Mouse (Mus musculus) ovary, postnatal 14 days (tissue): ENCODE measurements around the gene Tex9.
A peak's percentile ranks its signal among the peaks of the same experiment; 100 is the strongest.

Experiments
- DNase-seq: peaks from one replicate; pipeline ENCODE4 v3.0.0; 2022; ENCODE audit warnings: low spot score

The Tex9 gene

GRCm38 (mm10) chr9:72492194-72492565 is at the start of gene Tex9:
TSS of gene Tex9 (minus strand) at chr9:72492212.
- peak; percentile 1 for DNase-seq

DNA sequence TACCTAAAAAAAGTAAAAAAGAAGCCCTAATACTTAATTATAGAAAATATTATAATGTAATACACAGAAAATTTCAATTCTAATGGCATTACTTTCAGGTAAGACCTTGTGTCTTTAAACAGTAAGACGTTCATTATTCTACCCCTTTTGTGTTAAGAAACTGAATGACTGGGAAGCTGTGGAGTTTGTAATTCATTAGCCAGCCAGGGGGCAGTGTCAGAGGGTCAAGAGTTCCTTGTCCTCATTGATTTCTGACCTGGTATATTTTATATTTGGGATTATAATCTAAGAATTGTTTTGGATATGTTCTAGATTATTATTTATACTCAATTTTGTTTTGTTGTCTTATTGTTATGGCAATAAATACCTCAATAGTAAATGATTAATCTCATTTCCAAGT is 45.1 kb upstream of the Tex9 start:
- DNase-seq: no peak

DNA sequence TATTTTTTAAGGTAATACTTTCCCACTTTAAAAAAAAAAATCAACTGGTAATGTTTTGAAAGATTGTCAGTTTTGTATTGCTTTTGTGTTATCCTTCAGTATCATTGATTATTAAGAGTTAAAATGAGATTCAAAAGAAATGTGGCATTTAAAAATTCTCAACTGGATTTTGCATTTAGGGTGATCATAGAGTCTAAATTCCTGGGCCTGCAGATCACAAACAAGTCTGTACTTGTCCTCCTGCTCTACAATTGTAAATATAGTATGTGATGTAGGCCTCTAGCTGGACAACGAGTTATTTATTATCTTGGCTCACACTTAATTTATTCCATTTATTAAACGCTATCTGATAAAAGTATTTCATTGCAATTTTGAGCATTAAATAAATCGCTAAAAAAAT is 43.4 kb upstream of the Tex9 start:
- no peak for DNase-seq

GRCm38 (mm10) chr9:72534985-72535384 is 43.0 kb upstream of the Tex9 start:
- no peak for DNase-seq

GRCm38 (mm10) chr9:72533089-72533415 is 41.0 kb upstream of the Tex9 start:
- no peak for DNase-seq

DNA sequence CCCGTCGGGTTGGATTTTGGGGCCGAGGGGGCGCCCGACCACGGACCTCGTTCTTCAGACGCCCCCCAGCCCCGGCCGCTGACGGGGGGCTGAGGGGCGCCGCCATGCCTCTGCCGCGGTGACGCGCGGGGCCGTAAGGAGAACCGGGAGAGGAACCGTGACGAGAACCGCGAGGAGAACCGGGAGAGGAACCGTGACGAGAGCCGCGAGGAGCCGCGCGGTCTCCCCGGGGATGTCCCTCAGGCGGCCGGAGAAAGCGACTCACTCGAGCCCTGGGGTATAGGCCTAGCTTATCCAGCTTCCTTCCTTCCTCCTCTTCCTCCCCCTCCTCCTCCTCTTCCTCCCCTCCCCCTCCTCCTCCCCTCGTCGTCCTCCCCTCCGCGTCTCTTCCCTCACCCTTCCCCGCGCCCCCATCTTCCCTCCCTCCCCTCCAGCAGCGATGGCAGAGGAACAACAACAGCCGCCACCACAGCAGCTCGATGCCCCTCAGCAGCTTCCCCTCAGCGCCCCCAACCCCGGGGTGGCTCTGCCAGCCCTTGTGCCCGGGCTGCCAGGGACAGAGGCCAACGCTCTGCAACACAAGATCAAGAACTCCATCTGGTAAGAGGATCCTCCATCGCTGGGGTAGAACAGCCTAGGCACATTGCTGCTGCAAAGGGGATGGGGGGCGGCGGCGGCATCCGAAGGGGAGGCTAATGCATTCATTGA is 40.5 kb upstream of the Tex9 start:
- peak; percentile 32 for DNase-seq

DNA sequence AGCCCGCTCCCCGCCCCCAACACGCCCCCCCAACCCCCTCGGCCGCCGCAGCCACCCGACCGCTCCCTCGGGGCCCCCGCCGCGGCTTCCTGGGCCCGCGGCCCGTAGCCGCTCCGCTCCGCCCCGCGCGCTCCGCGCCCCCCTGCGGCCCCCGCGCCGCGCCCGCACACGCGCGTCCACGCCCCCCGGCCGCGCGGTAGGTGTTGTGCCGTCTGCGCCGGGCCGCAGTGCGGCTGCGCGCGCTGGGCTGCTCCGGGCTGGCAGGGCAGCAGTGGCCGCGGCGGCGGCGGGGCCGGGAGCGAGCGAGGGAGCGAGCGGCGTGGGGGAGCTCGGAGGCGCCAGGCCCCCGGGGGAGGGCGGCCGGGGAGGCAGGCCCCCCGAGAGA is 40.0 kb upstream of the Tex9 start, which contains the start of gene Rfx7:
Rfx7 (plus strand) TSS at position 245 of the 385 bp plus-strand sequence.
- peak; percentile 65 for DNase-seq

DNA sequence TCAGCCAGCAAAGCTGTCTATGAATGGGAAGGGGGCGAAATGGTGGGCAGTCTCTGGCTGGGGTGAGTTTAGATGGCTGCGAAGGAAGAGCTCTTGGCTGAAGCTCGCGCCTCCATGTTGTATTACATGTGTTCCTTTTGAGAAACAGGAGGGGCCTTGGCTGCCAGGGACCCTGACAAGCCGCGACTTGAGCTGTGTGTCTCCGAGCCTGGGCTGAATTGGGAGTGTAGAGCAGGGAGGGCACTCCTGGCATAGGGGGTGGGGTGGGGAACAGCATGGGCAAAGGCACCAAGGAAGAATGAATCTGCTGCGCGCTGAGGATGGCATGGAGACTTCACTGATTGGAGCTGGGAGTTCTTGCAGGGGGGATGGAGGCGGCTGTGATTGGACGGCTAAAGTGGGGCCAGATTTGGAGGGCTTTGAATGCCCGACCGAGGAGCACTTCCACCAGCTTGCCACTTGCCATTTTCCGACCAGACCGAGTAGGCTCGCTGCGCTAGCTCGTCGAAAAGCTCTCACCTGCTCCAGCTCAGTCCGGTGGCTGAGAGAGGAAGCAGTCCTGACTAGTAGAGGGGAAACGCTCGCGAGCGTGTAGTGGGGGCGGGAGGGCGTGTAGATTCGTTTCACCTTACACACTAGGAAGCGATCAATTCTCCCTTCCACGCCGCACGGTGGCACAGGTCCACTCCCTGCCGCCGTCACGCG is 39.4 kb upstream of the Tex9 start:
- peak; percentile 65 for DNase-seq

DNA sequence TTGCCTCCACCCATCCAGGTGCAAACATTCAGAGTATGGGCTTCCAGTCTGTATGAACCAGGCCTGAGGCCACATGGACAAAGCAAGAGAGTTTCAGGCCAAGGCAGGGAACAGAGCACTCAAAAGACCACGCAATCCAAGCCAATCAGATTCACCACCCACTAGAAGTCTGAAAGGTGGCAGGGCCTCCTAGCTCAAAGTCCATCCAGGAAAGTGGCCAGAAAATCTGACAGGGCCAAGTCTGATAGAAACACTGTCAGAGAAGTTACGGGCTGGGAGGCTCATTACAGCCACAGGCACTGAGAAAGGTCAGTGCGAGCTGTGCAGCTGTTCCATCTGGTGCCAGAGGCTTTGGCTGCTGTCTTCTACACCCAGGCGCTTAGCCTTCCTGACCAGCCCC is 38.8 kb upstream of the Tex9 start:
- DNase-seq: peak; percentile 3

- peak; percentile 83 for DNase-seq
Observed at GRCm38 (mm10) chr9:72530237-72530636, 38.2 kb upstream of the Tex9 start.

GRCm38 (mm10) chr9:72526091-72526490 is 34.1 kb upstream of the Tex9 start:
- DNase-seq: no peak

DNA sequence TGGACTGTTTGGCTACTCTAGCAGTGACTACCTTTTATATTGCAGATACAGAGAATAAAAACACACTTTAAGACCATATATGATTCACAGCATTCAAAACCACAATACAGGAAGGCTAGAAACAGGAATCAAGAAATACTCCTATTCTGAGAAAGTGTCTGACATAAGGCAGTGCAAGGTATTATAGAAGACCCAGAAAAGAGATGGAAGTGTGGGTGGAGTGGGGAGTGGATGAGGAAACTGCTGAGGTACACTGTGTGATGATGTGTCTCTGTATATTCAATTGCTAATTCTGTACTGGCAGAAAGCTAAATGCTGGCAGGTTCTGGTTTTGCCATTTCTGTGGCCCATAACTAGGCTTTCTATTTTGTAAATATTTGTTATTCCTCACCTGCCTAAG is 28.8 kb upstream of the Tex9 start:
- no peak for DNase-seq

DNA sequence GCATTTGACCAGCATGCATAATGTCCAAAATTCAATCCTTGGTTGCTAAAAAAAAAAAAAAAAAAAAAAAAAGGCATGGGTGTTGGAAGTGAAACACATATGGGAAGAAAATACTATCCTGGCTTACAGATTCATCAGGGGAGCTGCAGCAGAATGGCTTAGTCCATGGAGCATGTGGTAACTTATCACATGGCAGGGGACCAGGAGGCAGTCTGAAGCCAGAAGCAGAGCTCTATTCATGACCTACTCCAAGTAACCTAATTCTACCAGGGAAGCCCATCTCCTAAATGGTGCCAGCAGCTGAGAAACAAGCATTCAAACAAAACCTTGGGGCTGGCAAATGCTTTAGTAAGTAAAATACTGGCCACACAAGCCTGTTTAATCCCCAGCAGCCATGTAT is 27.2 kb upstream of the Tex9 start:
- no peak for DNase-seq

- no peak for DNase-seq
Observed at GRCm38 (mm10) chr9:72515366-72515765, 23.4 kb upstream of the Tex9 start.

DNA sequence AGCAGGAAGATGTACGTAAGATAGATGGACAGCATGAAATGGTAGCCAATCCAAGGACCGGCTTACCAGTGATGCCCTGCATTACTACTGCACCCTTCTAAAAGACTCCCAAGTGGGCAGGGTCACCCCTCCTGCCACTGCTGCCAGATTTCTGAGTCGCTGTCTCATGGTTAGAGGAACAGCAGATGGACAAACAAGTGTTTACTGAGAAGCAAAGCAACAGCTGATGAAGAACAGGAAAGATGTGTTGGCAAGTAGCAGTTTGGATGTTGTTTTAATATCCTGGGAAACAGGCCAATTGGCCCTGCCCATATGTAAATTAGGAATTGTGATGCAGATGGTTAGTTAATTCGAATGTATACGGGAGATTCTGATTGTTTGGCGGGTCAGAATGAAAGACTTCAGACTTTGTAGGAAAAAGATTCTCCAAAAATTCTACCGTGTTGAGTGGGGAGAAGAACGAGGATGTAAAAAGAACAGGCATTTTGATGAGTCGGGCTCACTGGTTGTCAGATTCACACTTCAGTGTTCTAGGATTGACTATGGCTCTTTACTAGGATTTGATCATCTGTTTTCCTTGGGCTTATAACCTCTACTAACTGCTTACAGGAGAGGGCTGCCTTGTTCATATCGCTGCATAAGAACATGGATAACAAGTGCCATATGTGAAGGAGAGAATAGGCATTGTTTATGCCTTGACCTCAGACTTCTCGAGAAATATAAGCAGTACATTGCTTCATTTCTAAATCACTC is 20.4 kb upstream of the Tex9 start:
- no peak for DNase-seq

- DNase-seq: no peak
Observed at GRCm38 (mm10) chr9:72497171-72497570, 5.2 kb upstream of the Tex9 start.

DNA sequence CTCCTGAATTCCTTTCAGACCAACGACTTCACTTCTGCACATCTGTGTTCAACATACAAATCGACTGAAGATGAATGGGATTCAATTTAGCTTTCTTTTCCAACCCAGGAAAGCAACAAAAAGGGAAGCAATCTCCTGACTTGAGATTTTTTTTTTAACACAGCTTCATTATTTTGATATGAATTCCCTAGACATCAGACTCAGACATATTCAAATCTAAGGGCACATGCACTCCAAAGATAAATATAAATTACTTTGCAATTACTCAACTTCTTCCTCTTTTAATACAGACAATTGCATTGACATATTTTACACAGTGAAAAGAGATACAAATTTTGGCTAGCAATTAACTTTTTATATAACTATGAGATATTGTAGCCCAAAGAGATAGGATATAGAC is 4.7 kb upstream of the Tex9 start:
- no peak for DNase-seq

- DNase-seq: no peak
Observed at GRCm38 (mm10) chr9:72493984-72494685, 2.1 kb upstream of the Tex9 start.

- DNase-seq: no peak
Observed at GRCm38 (mm10) chr9:72493465-72493864, 1.5 kb upstream of the Tex9 start.

- DNase-seq: peak; percentile 88
Observed at GRCm38 (mm10) chr9:72491559-72492193, 336 bp downstream of the Tex9 start.

GRCm38 (mm10) chr9:72489131-72489530 is 2.9 kb downstream of the Tex9 start:
- no peak for DNase-seq

DNA sequence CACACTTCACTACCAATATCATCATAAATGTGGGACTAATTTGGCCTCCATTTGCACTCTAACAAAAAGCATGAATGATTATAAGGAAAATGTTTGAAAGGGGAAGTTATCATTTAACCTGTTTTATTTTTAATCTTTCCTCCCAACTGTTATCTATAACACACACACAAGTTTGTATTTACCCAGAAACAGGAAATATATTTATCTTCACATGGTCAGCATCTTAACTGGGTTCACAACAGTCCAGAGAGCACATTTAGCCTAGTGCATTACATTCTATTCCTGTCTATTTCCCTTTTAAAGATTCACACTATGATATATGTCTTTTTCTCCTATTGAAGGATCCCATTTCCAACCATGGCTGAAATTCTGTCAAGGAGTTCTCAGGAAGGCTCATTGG is 3.5 kb downstream of the Tex9 start:
- DNase-seq: no peak
